Mouse (Mus musculus): Measurements from ENCODE around the gene Dpep1. TPM values are rescaled to one million over a fixed set of nuclear protein-coding genes. Genes with fewer than 3 reads are reported as not detected.

The Dpep1 gene
- polyA plus RNA-seq (2012; fragmentation: generic; extraction: Trizol), result under 1 TPM; 0.11 to 0.68 TPM

GRCm38 (mm10) chr8:123185566-123186409, at the start of gene Dpep1:
Dpep1 (plus strand) TSS chr8:123186242.

GRCm38 (mm10) chr8:123157888-123158465, 28.1 kb upstream of the Dpep1 start, which contains the start of gene Sult5a1:
Sult5a1 (minus strand) TSS chr8:123158315.

GRCm38 (mm10) chr8:123212321-123213117, 26.5 kb downstream of the Dpep1 start, which contains the start of the genes Chmp1a and Spata33:
Chmp1a (minus strand) TSS chr8:123212763.
Spata33 (plus strand) TSS chr8:123212832.

GRCm38 (mm10) chr8:123224278-123225266, 38.5 kb downstream of the Dpep1 start, which contains the start of gene Cdk10:
Cdk10 (plus strand) TSS chr8:123224842.

GRCm38 (mm10) chr8:123235520-123236497, 49.8 kb downstream of the Dpep1 start, which contains the start of gene Spata2l:
Spata2l (minus strand) TSS chr8:123236233.

Other genes with a start within 250 kb of the Dpep1 start
- gene Ankrd11, start 144.0 kb upstream of the Dpep1 start, polyA plus RNA-seq (2012; fragmentation: generic; extraction: Trizol), result 10 to 100 TPM in 1 of 2 experiments, 1 to 10 TPM in 1; 6.0 to 33.9 TPM
- 10 to 100 TPM; 28.8 to 58.1 TPM for gene Spg7, start 123.3 kb upstream of the Dpep1 start, polyA plus RNA-seq (2012; fragmentation: generic; extraction: Trizol)
- gene Rpl13, start 83.9 kb upstream of the Dpep1 start, polyA plus RNA-seq (2012; fragmentation: generic; extraction: Trizol), result 1,000 to 10,000 TPM; 3,327 to 4,550 TPM
- under 1 TPM in 1 of 2 experiments, not detected in 1; 0.01 TPM for gene Cpne7, start 68.9 kb upstream of the Dpep1 start, polyA plus RNA-seq (2012; fragmentation: generic; extraction: Trizol)
- gene Sult5a1, start 27.9 kb upstream of the Dpep1 start, polyA plus RNA-seq (2012; fragmentation: generic; extraction: Trizol), result under 1 TPM; 0.06 to 0.35 TPM
- gene Chmp1a, start 26.5 kb downstream of the Dpep1 start, polyA plus RNA-seq (2012; fragmentation: generic; extraction: Trizol), result 10 to 100 TPM; 76.4 to 98.0 TPM
- gene Spata33, start 26.6 kb downstream of the Dpep1 start, polyA plus RNA-seq (2012; fragmentation: generic; extraction: Trizol), result 1 to 10 TPM in 1 of 2 experiments, under 1 TPM in 1; 0.55 to 8.9 TPM
- gene Cdk10, start 38.6 kb downstream of the Dpep1 start, polyA plus RNA-seq (2012; fragmentation: generic; extraction: Trizol), result 10 to 100 TPM; 27.0 to 43.1 TPM
- gene Spata2l, start 50.0 kb downstream of the Dpep1 start, polyA plus RNA-seq (2012; fragmentation: generic; extraction: Trizol), result 1 to 10 TPM; 1.1 to 4.4 TPM
- 10 to 100 TPM in 1 of 2 experiments, 1 to 10 TPM in 1; 2.3 to 15.3 TPM for gene Zfp276, start 68.0 kb downstream of the Dpep1 start, polyA plus RNA-seq (2012; fragmentation: generic; extraction: Trizol)
- gene Vps9d1, start 68.1 kb downstream of the Dpep1 start, polyA plus RNA-seq (2012; fragmentation: generic; extraction: Trizol), result 10 to 100 TPM in 1 of 2 experiments, 1 to 10 TPM in 1; 4.7 to 17.9 TPM
- gene Fanca, start 132.3 kb downstream of the Dpep1 start, polyA plus RNA-seq (2012; fragmentation: generic; extraction: Trizol), result 10 to 100 TPM; 12.4 to 13.9 TPM
- gene Spire2, start 146.5 kb downstream of the Dpep1 start, polyA plus RNA-seq (2012; fragmentation: generic; extraction: Trizol), result 1 to 10 TPM; 3.2 to 7.7 TPM
- 100 to 1,000 TPM; 119 to 155 TPM for gene Tcf25, start 187.5 kb downstream of the Dpep1 start, polyA plus RNA-seq (2012; fragmentation: generic; extraction: Trizol)
- gene Mc1r, start 220.9 kb downstream of the Dpep1 start, polyA plus RNA-seq (2012; fragmentation: generic; extraction: Trizol), result under 1 TPM; 0.01 to 0.02 TPM
- gene Tubb3, start 225.2 kb downstream of the Dpep1 start, polyA plus RNA-seq (2012; fragmentation: generic; extraction: Trizol), result 1 to 10 TPM; 3.2 to 9.8 TPM
- 10 to 100 TPM; 18.9 to 32.1 TPM for gene Def8, start 237.3 kb downstream of the Dpep1 start, polyA plus RNA-seq (2012; fragmentation: generic; extraction: Trizol)

All from C3H10T1/2 (cell line).